Mouse (Mus musculus) forebrain, embryonic 14.5 days (tissue): Measurements from ENCODE around the gene Uhrf1bp1l. TPM values are rescaled to one million over a fixed set of nuclear protein-coding genes. Genes with fewer than 3 reads are reported as not detected.

Experiments
- ATAC-seq: fragments of 200-750 bp; cut with Nextera tagmentation; 2 replicates; pipeline ENCODE4 v1.8.0; 2017; ENCODE audit warnings: mild to moderate bottlenecking, moderate library complexity
- DNase-seq: peaks from one replicate; pipeline ENCODE4 v3.0.0-alpha.2; 2015; ENCODE audit warnings: low spot score
- H3K27ac ChIP-seq: fragments of 300-500 bp; sonication (generic); 2 replicates; pipeline ENCODE4 v1.5.1; 2014; ENCODE audit warnings: low read depth, mild to moderate bottlenecking, control low read depth, low read length, moderate library complexity
- H3K27me3 ChIP-seq: fragments of 300-500 bp; sonication (generic); replicated peaks from 2 replicates; pipeline ENCODE4 v1.6.1; 2014; ENCODE audit warnings: low read length, control low read depth, mixed read lengths; ENCODE audit not compliant: control insufficient read depth, insufficient read depth
- H3K36me3 ChIP-seq: fragments of 300-500 bp; sonication (generic); 2 replicates; pipeline ENCODE4 v1.6.1; 2014; ENCODE audit warnings: low read length, control low read depth; ENCODE audit not compliant: control insufficient read depth, insufficient read depth
- H3K4me1 ChIP-seq: fragments of 300-500 bp; sonication (generic); 2 replicates; pipeline ENCODE4 v1.6.1; 2014; ENCODE audit warnings: antibody characterized with exemption, low read length, control low read depth; ENCODE audit not compliant: control insufficient read depth, insufficient read depth
- H3K4me2 ChIP-seq: fragments of 300-500 bp; sonication (generic); 2 replicates; pipeline ENCODE4 v1.6.1; 2014; ENCODE audit warnings: mild to moderate bottlenecking, control low read depth, low read length
- H3K4me3 ChIP-seq: fragments of 300-500 bp; sonication (generic); 2 replicates; pipeline ENCODE4 v1.5.1; 2014; ENCODE audit warnings: low read depth, low read length, control low read depth
- H3K9ac ChIP-seq: fragments of 300-500 bp; sonication (generic); 2 replicates; pipeline ENCODE4 v1.6.1; 2014; ENCODE audit warnings: mild to moderate bottlenecking, low read length, control low read depth, moderate library complexity
- H3K9me3 ChIP-seq: fragments of 300-500 bp; sonication (generic); replicated peaks from 2 replicates; pipeline ENCODE4 v1.6.1; 2016; ENCODE audit warnings: low read length, control low read depth, mixed read lengths; ENCODE audit not compliant: control insufficient read depth
- WGBS: fragments of 180-500 bp; shearing (Covaris S2); extraction: QIAGEN DNeasy Blood & Tissue Kit; methylation state at CpG from one replicate; pipeline ENCODE4 v1.1.7; 2014; 5-methylcytosine and 5-hydroxymethylcytosine counted together
- polyA plus RNA-seq: library from polyadenylated mRNA; unstranded; fragments of >200 nt; fragmentation: Nextera tagmentation; extraction: Ambion mirVana; gene quantifications from 2 replicates; pipeline ENCODE4 v1.2.1, GENCODE M21; 2014

The Uhrf1bp1l gene
- polyA plus RNA-seq, 1 experiment from 2014 or later, result 26.8 TPM

DNA sequence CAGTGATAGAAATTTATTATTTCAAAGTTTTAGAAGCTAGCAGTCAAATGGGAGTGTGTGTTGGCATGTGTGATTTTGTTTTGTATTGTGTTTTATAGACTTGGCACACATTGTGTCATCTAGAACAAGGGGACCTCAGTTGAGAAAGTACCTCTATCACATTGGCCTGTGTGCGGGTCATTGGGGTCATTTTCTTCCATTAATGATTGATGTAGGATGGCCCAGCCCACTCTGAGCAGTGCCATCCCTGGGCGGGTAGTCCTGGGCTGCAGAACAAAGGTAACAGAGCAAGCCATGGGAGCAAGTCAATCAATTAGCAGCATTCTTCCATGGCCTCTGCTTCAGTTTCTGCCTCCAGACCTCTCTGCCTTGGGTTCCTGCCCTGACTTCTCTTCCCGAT lies 94.0 kb downstream of the Uhrf1bp1l start:
- H3K36me3 ChIP-seq, result no peaks in the 10 kb centered on the region
- H3K4me2 ChIP-seq, result no peak overlapping the region
- 87% methylated on average over 3 of the region's 3 CpGs for WGBS
- no peak overlapping the region for H3K27ac ChIP-seq
- no peak overlapping the region for H3K4me3 ChIP-seq
- no peaks in the 10 kb centered on the region for H3K4me1 ChIP-seq
- H3K27me3 ChIP-seq, result no peaks in the 10 kb centered on the region
- DNase-seq (no peak), ATAC-seq (no peak)
- H3K9me3 ChIP-seq, result no peaks in the 10 kb centered on the region
- no peak overlapping the region for H3K9ac ChIP-seq

DNA sequence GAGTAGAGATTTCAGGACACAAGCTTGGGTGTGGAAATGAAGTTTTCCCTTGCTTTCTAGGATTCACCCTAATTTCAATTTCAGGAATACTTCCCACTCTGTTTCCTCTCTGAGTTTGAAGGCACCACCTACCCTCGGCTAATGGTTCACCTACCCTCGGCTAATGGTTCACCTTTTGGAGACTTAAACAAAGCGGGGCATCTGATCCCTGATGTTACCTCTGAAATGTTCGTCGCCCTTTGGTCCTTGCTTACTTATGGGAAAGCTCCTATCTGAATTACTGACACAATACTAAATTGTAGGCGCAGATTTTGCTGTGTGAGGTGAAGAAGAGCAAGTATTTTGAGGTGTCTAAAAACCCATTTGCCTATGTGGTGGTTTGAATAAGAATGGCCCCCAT lies 106.2 kb downstream of the Uhrf1bp1l start:
- no peak overlapping the region for H3K4me3 ChIP-seq
- H3K4me1 ChIP-seq, result no peaks in the 10 kb centered on the region
- H3K27ac ChIP-seq, result no peak overlapping the region
- H3K36me3 ChIP-seq, result no peaks in the 10 kb centered on the region
- H3K27me3 ChIP-seq, result no peaks in the 10 kb centered on the region
- ATAC-seq, result no peak
- no peak overlapping the region for H3K4me2 ChIP-seq
- 91% methylated on average over 6 of the region's 6 CpGs for WGBS
- H3K9ac ChIP-seq, result no peak overlapping the region
- 0 out of 2 replicates have a peak, but pooled peaks cover 2% of the 10 kb centered on the region for H3K9me3 ChIP-seq
- DNase-seq, result no peak

DNA sequence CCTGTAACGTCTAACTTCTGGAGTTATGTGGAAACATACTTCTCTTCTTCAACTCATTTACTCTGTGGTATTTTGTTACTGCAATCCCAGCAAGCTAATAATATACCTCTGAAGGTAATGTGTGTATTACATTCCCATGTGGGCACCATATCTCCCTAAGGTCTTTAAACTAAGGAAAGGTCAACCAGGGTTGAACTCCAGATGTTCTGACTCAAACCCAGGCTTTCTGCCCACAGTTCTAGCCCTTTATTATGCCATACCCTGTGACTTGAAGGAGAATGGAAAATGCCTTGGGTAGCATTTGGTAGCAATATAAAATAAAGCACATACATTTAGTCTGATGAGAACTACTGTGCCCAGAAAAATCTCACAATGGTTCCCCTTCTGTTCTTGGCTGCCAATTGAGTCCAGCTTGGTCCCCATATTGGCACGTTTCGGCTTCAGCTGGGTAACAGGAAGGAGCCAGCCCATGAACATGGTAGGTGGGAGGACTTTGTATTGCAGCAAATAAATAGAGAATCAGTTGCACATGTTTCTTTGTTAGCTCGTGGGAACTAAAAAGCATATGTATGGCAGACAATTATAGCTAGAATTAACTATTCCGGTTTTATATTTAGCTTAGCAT lies 110.6 kb downstream of the Uhrf1bp1l start:
- WGBS, result 80% methylated on average over 5 of the region's 5 CpGs
- Histone ChIP-seq H3K4me3 (no peak overlapping the region), H3K27ac (no peak overlapping the region), H3K36me3 (no peaks in the 10 kb centered on the region), H3K4me2 (no peak overlapping the region), H3K4me1 (no peaks in the 10 kb centered on the region), H3K9ac (no peak overlapping the region), H3K9me3 (no peaks in the 10 kb centered on the region), H3K27me3 (no peaks in the 10 kb centered on the region)
- DNase-seq, result peak; percentile 24
- no peak for ATAC-seq

DNA sequence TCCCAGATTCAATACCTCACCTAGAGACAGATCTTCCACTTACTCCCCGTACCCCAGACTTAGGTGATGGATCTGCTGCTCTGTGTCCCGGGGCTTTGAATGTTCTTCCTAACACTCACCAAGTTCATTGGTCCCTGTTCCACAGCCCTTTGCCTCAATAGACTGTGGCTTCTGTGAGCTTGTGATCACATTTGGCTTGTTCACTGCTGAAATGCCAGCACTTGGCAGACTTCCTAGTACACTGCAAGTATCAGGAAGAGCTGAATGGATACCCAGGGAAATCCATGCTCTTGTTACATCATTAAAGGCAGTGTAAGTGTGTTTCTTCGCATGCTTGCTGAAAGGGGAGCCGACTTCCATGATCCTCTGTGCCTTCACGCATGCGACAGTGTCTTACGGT lies 111.5 kb downstream of the Uhrf1bp1l start:
- DNase-seq (peak; percentile 59), ATAC-seq (no peak; the same call in 1 of the 2 replicates)
- Histone ChIP-seq H3K4me2 (no peak overlapping the region), H3K9me3 (no peaks in the 10 kb centered on the region), H3K27me3 (no peaks in the 10 kb centered on the region), H3K4me1 (no peaks in the 10 kb centered on the region), H3K36me3 (no peaks in the 10 kb centered on the region), H3K9ac (no peak overlapping the region), H3K4me3 (no peak overlapping the region), H3K27ac (no peak overlapping the region)
- 83% methylated on average over 7 of the region's 7 CpGs for WGBS

DNA sequence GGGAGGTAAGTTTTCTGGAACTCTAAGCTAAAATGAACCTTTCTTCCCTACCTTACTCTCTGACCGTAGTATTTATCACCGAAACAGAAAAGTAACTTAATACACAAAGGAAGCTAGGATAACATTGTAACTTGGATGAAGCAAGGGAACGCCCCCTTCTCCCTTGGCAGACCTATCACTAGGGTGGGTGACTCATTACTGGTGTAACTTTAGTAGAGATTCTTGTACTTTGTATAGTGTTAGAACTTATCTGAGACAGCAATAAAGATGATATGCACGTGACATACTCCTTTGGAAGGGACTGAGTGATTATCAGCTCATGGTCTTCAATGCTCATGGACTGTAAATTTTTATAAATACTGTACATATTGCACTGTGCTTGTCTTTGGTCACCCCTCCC lies 123.4 kb downstream of the Uhrf1bp1l start:
- no peak for DNase-seq
- Histone ChIP-seq H3K4me3 (no peak overlapping the region), H3K36me3 (no peaks in the 10 kb centered on the region), H3K27me3 (no peaks in the 10 kb centered on the region), H3K27ac (no peak overlapping the region), H3K9ac (no peak overlapping the region), H3K9me3 (no peaks in the 10 kb centered on the region), H3K4me1 (0 out of 2 replicates have a peak, but pooled peaks cover 3% of the 10 kb centered on the region), H3K4me2 (no peak overlapping the region)
- ATAC-seq, result no peak
- 87% methylated on average over 4 of the region's 4 CpGs for WGBS

DNA sequence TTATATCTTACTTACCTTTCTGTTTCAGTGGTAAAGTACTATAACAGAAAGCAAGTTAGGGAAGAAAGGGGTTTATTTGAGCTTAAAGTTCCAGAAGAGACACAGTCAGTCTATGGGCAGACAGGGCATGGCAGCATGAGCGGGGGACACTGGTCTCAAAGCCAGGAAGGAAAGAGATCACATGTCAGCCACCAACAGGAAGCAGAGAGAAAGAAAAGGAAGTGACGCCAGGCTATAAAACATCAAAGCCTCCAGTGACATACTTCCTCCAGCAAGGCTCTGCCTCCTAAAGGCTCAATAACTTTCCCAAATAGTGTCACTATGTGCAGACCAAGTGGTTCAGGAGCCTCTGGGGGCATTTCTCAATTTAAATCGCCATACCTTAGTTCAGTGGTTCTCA lies 124.0 kb downstream of the Uhrf1bp1l start:
- no peaks in the 10 kb centered on the region for H3K36me3 ChIP-seq
- no peak overlapping the region for H3K4me2 ChIP-seq
- H3K27ac ChIP-seq, result no peak overlapping the region
- H3K4me3 ChIP-seq, result no peak overlapping the region
- 86% methylated on average over 3 of the region's 3 CpGs for WGBS
- ATAC-seq (no peak), DNase-seq (no peak)
- no peaks in the 10 kb centered on the region for H3K9me3 ChIP-seq
- H3K27me3 ChIP-seq, result no peaks in the 10 kb centered on the region
- H3K9ac ChIP-seq, result no peak overlapping the region
- 0 out of 2 replicates have a peak, but pooled peaks cover 3% of the 10 kb centered on the region for H3K4me1 ChIP-seq

Other genes with a start within 250 kb of the Uhrf1bp1l start
- gene Nr1h4, start 211.4 kb upstream of the Uhrf1bp1l start, polyA plus RNA-seq, result 0.14 and 0.17 TPM in 2 replicates
- 0.07 and 0.11 TPM in 2 replicates for gene Slc17a8, start 123.7 kb upstream of the Uhrf1bp1l start, polyA plus RNA-seq
- 17.1 and 20.2 TPM in 2 replicates for gene Scyl2, start 58.7 kb upstream of the Uhrf1bp1l start, polyA plus RNA-seq
- gene Actr6, start 12.7 kb upstream of the Uhrf1bp1l start, polyA plus RNA-seq, result 63.3 and 71.0 TPM in 2 replicates
- 36.0 and 48.3 TPM in 2 replicates for gene Anks1b, start 128.5 kb downstream of the Uhrf1bp1l start, polyA plus RNA-seq